Mouse (Mus musculus) spleen, adult 12 weeks (tissue): ENCODE data around the gene Cfap45.

Source experiments
- DNase-seq: peaks from one replicate; pipeline ENCODE4 v3.0.0; 2022; ENCODE audit warnings: low spot score

Cfap45 gene

DNA sequence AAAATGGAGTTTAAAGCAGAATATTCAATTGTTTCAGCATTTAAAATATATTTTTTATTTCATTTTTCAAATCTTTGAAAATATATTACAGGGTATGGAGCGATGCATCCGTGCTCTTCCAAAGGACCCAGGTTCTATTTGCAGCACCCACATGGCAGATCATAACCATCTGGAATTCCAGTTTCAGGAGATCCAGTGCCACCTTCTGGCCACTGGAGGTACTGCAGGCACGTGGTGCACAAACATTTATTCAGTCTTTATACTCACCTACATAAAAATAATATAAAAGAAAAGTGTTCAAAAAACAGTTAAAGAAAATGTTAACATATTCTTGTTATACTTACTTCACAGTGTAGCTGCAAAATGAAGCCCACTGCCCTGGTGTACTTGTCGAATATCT lies 2.6 kb upstream of the Cfap45 start:
- DNase-seq: no peak

GRCm38 (mm10) chr1:172519644-172520043 lies 957 bp upstream of the Cfap45 start:
- DNase-seq: no peak

DNA sequence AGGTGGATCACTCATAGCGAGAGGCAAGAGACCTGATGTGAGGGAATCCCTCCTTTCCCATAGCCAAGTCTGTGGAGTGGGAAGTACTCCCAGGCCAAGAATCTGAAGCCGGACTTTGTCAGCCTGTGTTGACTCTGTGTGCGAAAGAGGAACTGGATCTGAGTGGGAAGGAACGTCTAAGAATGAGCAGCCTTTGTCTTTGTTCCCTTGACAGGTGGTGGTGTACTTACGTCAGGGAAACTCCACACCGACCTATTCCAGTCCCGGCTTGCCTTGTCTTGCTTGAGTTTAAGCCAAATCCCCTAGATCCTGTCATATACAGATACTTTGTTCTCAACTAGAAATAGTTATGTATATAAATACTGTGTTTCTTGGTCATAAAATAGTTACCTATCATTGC lies 1.9 kb downstream of the Cfap45 start:
- no peak for DNase-seq

DNA sequence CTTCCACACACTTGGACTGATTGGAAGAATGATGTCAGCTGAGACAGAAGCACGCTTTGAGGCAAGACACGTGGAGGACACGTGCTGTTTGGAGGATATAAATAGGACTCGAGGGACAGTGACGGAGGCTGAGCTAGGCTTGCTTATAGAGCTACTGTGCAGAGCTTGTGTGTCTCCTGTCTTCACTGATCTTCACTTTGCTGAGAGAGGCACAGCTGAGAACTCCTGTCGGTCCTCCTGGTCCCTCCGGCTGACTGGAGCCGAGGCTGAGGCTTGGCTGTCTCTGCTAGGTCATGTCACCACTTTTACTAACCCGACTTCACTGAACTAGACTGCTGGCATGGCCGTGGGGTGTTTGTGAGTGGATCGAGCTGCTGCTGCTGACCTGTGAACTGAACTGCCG lies 3.1 kb downstream of the Cfap45 start:
- DNase-seq: no peak

DNA sequence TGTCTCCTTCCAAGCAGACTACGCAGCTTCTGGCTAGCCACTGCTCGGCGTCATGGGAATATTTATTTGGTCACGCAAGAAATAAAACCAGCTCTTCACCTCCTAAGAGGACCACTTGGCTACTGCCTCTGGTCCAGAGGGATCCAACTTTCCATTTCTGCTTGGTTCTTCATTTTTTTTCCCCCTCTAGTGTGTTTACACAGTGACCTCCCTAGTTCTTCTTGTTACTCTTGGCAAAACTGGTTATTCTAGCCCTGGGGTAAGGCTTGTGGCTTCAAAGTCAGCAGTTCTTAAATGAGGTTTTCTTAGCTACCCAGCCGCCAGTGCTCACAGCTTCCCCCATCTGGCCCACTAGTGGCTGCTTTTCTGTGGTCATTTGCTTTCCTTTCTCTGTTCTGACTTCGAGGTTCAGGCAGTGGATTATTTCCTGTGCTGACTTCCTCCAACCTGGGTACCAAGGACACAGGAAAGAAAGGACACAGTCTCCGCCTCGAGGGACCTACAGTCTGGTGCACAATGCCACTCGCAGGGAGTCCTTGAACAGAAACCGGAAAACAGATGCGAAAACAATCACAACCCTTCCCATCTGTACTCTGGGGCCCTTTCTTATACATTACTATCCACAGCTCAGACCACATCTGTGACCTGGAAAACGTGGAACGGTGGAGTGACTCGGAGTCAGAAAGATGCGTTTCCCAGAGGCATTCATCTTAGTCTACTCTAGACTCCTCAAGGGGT lies 4.6 kb downstream of the Cfap45 start:
- DNase-seq: peak; percentile 12

DNA sequence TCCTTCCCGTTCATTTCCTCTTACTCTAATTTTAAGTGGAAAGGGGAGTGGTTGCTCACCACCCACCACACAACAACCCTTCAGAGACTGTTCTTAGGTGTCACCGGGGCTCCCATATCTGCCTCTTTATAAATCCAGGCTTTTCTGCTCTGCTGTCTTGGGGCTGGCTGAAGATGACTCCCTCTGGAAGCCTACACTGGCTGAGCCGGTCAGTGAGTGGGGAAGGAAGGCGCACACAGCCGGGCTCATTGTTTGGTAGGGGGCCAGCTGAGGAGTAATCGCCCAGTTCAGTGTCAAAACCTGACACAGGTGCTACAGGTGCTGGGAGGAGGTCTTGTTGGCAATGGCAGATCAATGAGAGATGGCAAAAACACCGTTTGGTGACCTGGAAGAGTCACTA lies 5.4 kb downstream of the Cfap45 start:
- no peak for DNase-seq

GRCm38 (mm10) chr1:172526380-172527081 lies 5.9 kb downstream of the Cfap45 start:
- no peak for DNase-seq

GRCm38 (mm10) chr1:172527431-172527830 lies 6.8 kb downstream of the Cfap45 start:
- no peak for DNase-seq

- DNase-seq: peak; percentile 70
Measured at GRCm38 (mm10) chr1:172528701-172529100, 8.1 kb downstream of the Cfap45 start.

DNA sequence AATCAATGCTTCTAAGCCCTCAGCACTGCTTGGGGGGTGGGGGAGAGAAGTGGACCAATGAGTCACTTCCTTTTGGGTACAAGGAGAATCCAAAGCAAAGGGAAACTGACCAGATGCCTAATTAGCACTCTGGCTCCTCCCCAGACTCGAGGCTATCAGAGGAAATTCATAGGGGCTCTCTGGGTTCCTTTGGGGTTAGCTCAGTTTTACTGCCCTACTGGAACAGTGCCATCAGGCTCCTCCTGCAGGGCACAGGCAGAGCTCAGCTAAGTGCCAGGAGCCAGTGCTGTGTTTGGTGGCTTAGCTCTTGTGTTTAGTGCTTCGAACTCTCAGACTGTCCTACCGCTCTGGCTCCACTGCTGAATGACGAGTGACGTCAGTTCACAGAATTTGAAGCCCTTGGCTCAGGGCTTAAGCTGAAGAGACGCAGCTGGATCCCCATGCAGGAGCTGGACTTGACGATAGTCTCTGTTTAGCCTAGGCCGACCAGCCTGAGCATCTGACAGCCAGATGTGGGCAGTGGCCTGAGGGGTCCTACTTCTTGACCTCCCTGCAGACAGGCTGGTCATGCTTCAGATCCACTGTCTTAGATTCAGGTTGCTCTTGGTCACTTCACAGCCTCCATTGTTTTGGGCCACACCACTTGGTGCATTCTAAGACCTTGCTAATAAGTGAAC lies 10.1 kb downstream of the Cfap45 start:
- DNase-seq: no peak

GRCm38 (mm10) chr1:172532551-172532950 lies 11.9 kb downstream of the Cfap45 start:
- DNase-seq: no peak

DNA sequence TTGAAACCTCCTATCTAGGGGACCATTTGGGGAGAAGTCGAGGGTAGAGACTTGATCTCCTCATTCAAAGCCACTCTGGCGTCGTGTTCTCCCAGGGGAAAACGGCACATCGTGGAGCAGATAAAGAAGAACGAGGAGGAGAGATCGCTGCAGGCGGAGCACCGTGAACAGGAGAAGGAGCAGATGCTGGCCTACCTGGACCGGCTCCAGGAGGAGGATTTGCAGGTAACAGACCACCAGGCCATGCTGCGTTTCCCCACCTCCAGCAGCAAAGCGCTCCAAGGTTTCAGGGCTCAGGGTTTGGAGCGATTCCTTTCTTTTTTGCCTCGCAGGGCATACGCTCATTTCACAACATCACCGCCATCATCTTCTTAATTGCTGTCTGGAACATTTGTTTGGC lies 14.5 kb downstream of the Cfap45 start:
- DNase-seq: no peak

DNA sequence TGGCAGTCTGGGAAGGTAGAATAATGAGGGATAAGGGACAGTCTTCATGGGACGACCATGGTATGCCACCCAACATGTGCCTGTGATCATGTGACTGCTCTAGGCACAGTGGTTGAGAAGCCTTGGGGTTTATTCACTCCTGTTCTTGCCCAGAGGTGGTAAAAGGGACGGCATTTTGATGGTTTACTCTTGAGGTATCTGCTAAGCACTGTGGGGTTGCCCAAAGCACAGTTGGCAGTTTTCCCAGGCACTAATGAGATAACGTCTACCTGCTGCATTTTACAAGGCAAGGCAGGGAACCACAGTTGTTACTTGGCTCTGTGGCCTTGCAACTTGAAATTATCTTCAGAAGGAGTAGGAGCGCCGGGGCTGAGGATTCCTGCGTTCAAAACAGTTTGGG lies 19.2 kb downstream of the Cfap45 start:
- no peak for DNase-seq

GRCm38 (mm10) chr1:172540283-172540820 lies 19.8 kb downstream of the Cfap45 start:
- no peak for DNase-seq

GRCm38 (mm10) chr1:172546062-172546461 lies 25.5 kb downstream of the Cfap45 start:
- no peak for DNase-seq

DNA sequence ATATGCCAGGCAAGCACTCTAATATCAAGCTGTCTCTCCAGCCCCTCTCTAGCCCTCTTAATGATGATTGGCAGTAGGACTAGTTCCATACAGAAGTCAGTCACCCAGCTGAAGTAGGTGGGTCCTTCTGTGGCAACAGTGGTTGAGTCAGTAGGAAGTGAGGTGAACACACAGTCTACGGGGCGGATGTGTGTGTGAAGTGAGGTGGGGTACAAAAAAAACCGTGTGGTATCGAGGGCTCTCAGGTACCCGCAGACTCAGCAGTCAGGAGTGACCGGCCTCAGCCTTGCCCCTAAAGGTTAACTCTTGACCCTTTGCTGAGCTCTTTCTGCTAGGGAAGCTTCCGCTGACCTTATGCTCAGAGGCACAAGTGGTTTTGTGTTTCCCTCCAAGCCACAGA lies 27.9 kb downstream of the Cfap45 start:
- no peak for DNase-seq

- no peak for DNase-seq
Measured at GRCm38 (mm10) chr1:172549314-172549713, 28.7 kb downstream of the Cfap45 start.

DNA sequence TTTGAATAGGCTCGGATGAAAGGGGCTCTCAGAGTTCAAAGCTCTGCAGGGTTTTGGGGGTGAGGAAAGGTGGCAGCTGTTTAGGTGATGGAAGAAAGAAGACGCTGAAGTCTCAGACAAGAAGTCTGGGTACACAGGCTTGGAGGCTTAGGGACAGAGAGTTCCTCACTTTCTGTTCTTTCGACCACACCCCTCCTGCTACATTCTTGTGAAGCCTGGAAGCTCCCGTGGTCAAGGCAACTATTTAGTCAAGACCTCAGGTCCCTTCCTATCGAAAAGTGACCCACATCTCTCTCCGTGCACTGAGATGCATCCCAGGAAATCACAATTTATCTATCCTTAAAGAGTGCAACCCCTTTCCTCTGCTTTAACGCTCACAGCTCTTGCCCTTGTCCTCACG lies 29.1 kb downstream of the Cfap45 start:
- DNase-seq: no peak

GRCm38 (mm10) chr1:172550551-172550951 lies 29.9 kb downstream of the Cfap45 start:
- DNase-seq: peak; percentile 16

GRCm38 (mm10) chr1:172551009-172551408 lies 30.4 kb downstream of the Cfap45 start:
- DNase-seq: no peak

GRCm38 (mm10) chr1:172552623-172553022 lies 32.0 kb downstream of the Cfap45 start:
- no peak for DNase-seq

DNA sequence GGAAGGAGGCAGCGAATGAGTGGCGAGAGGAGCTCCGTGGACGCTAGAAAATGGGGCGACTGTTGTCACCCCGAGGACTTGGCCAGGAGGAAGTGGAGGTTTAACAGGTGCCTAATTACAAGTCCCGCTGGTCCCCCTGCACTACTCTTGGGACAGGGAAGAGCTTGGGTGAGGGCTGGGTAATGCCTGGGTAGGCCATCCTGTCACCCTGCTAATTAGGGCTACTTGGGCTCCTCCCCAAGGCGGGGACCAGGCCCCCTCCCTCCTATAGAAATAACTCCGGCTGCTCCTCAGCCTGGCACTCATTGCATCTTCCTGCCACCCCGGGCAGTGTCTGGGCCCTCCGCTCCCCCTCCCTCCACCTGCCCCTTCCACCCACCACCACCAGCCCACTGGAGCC lies 35.0 kb downstream of the Cfap45 start, which contains the start of gene Vsig8:
Gene Vsig8, plus strand, starts transcription at position 301 of the 400 bp plus-strand sequence.
- DNase-seq: no peak
